Mouse (Mus musculus): ENCODE results near the gene Mrs2.
"Not testable (repeated sequence)": the region's sequence is repeated elsewhere in the genome, so short reads cannot be mapped to it uniquely, and the experiment has no call there.

Gene Mrs2

GRCm38 (mm10) chr13:24977820-24978342, 42.3 kb downstream of the Mrs2 start:
- DNase-seq (ENCODE audit: low spot score), result no peak

GRCm38 (mm10) chr13:24976384-24976783, 43.8 kb downstream of the Mrs2 start:
- no peak for DNase-seq (ENCODE audit: low spot score)

- not testable (repeated sequence) for DNase-seq (ENCODE audit: low spot score)
Measured at GRCm38 (mm10) chr13:24971776-24972175, 48.4 kb downstream of the Mrs2 start.

- no peak for DNase-seq (ENCODE audit: low spot score)
Measured at GRCm38 (mm10) chr13:24965846-24966201, 54.4 kb downstream of the Mrs2 start.

GRCm38 (mm10) chr13:24965130-24965845, 54.9 kb downstream of the Mrs2 start:
- DNase-seq (ENCODE audit: low spot score), result peak; percentile 33

GRCm38 (mm10) chr13:24962119-24962518, 58.1 kb downstream of the Mrs2 start:
- no peak for DNase-seq (ENCODE audit: low spot score)

GRCm38 (mm10) chr13:24960084-24960483, 60.1 kb downstream of the Mrs2 start:
- DNase-seq (ENCODE audit: low spot score), result no peak

- DNase-seq (ENCODE audit: low spot score), result no peak
Measured at GRCm38 (mm10) chr13:24958671-24959070, 61.5 kb downstream of the Mrs2 start.

GRCm38 (mm10) chr13:24955500-24955899, 64.7 kb downstream of the Mrs2 start:
- peak; percentile 31 for DNase-seq (ENCODE audit: low spot score)

- no peak for DNase-seq (ENCODE audit: low spot score)
Measured at GRCm38 (mm10) chr13:24955091-24955490, 65.1 kb downstream of the Mrs2 start.

GRCm38 (mm10) chr13:24952659-24953058, 67.5 kb downstream of the Mrs2 start:
- DNase-seq (ENCODE audit: low spot score), result no peak

- no peak for DNase-seq (ENCODE audit: low spot score)
Measured at GRCm38 (mm10) chr13:24948870-24949269, 71.3 kb downstream of the Mrs2 start.

GRCm38 (mm10) chr13:24947158-24947557, 73.0 kb downstream of the Mrs2 start:
- DNase-seq (ENCODE audit: low spot score), result no peak

- peak; percentile 50 for DNase-seq (ENCODE audit: low spot score)
Measured at GRCm38 (mm10) chr13:24945567-24945966, 74.6 kb downstream of the Mrs2 start.

GRCm38 (mm10) chr13:24943303-24943702, 76.9 kb downstream of the Mrs2 start:
- DNase-seq (ENCODE audit: low spot score), result no peak

- DNase-seq (ENCODE audit: low spot score), result no peak
Measured at GRCm38 (mm10) chr13:24942512-24943282, 77.5 kb downstream of the Mrs2 start, which contains the start of gene Gpld1. Gpld1 (plus strand) TSS chr13:24943152.

GRCm38 (mm10) chr13:24939472-24939871, 80.7 kb downstream of the Mrs2 start:
- DNase-seq (ENCODE audit: low spot score), result no peak

- peak; percentile 86 for DNase-seq (ENCODE audit: low spot score)
Measured at GRCm38 (mm10) chr13:24938683-24939082, 81.5 kb downstream of the Mrs2 start.

- DNase-seq (ENCODE audit: low spot score), result no peak
Measured at GRCm38 (mm10) chr13:24937839-24938166, 82.4 kb downstream of the Mrs2 start.

Measured in embryo, embryonic 10.5 days (tissue).